Mouse (Mus musculus) embryonic fibroblast, embryonic 13.5 days (primary cell): ENCODE measurements around the gene Syndig1.

ENCODE experiments used
- CTCF ChIP-seq: IDR thresholded peaks from 2 replicates; pipeline ENCODE4 v1.5.1; 2011; ENCODE audit warnings: mild to moderate bottlenecking, control low read depth, low read length, moderate library complexity, borderline replicate concordance; ENCODE audit not compliant: insufficient read depth
- POLR2A ChIP-seq: IDR thresholded peaks from 2 replicates; pipeline ENCODE4 v1.6.1; 2011; ENCODE audit warnings: low read depth, mild to moderate bottlenecking, control low read depth, low read length, moderate library complexity

DNA sequence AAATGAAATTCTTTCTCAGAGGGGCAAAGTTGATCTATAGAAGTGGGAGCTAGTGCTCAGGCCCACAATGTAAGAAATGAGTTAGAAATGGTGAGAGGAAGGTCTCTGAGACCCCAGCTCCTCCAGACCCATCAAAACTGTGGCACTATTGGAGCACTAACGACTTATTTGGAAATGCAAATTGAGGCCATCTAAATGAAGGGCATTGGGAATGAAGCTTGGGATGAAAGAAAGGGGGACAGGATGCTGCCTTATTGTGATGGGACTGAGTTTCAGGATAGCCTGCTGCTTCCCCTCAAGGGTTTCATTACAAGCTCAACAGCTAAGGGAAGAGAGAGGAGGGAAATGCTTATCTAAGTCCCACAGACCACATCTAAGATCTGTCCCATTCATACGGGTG lies 110.6 kb downstream of the Syndig1 start:
- no peak for TF ChIP-seq POLR2A
- TF ChIP-seq CTCF = no peak
